In the genomic region with DNA sequence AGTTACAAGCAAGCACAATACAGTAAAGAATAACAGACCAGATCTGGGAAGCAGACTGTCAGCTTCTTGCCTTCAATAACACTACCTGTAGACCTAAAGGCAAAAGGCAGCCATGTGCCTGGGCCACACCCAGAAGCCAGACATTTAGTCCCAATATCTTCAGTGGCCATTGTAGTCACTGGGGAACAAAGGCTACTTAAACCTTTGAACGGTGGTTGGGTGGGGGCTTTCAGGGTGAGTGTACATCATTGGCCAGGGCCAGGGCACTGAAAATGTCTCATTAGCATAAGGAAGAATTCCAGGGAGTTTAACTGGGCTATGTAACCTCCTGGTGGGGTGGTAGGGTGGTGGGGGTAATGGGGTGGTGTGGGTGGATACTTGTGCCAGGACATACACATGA, we compare ENCODE assay signal across 26 mouse cellular contexts. TPM values are rescaled to one million over a fixed set of nuclear protein-coding genes. Genes with fewer than 3 reads are reported as not detected.
"Had no signal": no experiment of that assay in that cellular context is flagged by ENCODE, and none has a peak within 500 bp of the region (broad histone marks: within the 10 kb centered on the region; RNA-seq: fewer than 3 reads in every experiment).

No protein-coding gene starts in this region.

- H3K4me3 ChIP-seq: lung, embryonic 15.5 days; megakaryocyte, embryonic 14.5 days; midbrain, embryonic 12.5 days; myocyte; neural tube, embryonic 13.5 days; neural tube, embryonic 15.5 days had no signal

- H3K4me1 ChIP-seq: lung, embryonic 15.5 days; midbrain, embryonic 12.5 days; neural tube, embryonic 13.5 days; neural tube, embryonic 15.5 days had no signal

- H3K9ac ChIP-seq: liver, postnatal 0 days; lung, embryonic 15.5 days; midbrain, embryonic 12.5 days; neural tube, embryonic 13.5 days; neural tube, embryonic 15.5 days had no signal

- H3K9me3 ChIP-seq: lung, embryonic 15.5 days; megakaryocyte, embryonic 14.5 days; midbrain, embryonic 12.5 days; neural tube, embryonic 13.5 days; neural tube, embryonic 15.5 days had no signal

- H3K27ac ChIP-seq: lung, embryonic 15.5 days; macrophage; midbrain, embryonic 12.5 days; neural tube, embryonic 13.5 days; neural tube, embryonic 15.5 days had no signal

- DNase-seq: liver, postnatal 0 days; lung, adult 2 months; lung, postnatal 14 days; lung, postnatal 36 days; midbrain, embryonic 14.5 days; retina, postnatal 1 day; right cerebral cortex, adult 18-20 months; right cerebral cortex, postnatal 25 days; right cerebral cortex, postnatal 4 days; spleen, adult 18-20 months; thymus, adult 2 months; thymus, postnatal 25 days; thymus, postnatal 4 days had no signal

- H3K27me3 ChIP-seq: lung, embryonic 15.5 days; megakaryocyte, embryonic 14.5 days; midbrain, embryonic 12.5 days; neural tube, embryonic 13.5 days; neural tube, embryonic 15.5 days had no signal

RNA-seq across cellular contexts. Expression of gene Gm42517, which starts 36.7 kb away (rescaled TPM):
- total RNA-seq: megakaryocyte progenitor cell, adult 5-6 weeks had no signal
- polyA plus RNA-seq: liver, postnatal 0 days; lung, embryonic 15.5 days; stomach, embryonic 14.5 days; stomach, embryonic 16.5 days had no signal

RNA-seq across cellular contexts. Expression of gene Pde6b, which starts 57.1 kb away (rescaled TPM):
- total RNA-seq: megakaryocyte progenitor cell, adult 5-6 weeks had no signal
- polyA plus RNA-seq: lung, adult 2 months; lung, postnatal 0 days; small intestine, adult 2 months; thymus, adult 2 months; urinary bladder, adult 2 months had no signal
